Mouse (Mus musculus): ENCODE data around the gene Cd55. TPM values are rescaled to one million over a fixed set of nuclear protein-coding genes. Genes with fewer than 3 reads are reported as not detected.
"Not testable (repeated sequence)": the region's sequence is repeated elsewhere in the genome, so short reads cannot be mapped to it uniquely, and the experiment has no call there.

Cd55 gene
- polyA plus RNA-seq, 1 experiment from 2014 or later = 50.9 TPM

DNA sequence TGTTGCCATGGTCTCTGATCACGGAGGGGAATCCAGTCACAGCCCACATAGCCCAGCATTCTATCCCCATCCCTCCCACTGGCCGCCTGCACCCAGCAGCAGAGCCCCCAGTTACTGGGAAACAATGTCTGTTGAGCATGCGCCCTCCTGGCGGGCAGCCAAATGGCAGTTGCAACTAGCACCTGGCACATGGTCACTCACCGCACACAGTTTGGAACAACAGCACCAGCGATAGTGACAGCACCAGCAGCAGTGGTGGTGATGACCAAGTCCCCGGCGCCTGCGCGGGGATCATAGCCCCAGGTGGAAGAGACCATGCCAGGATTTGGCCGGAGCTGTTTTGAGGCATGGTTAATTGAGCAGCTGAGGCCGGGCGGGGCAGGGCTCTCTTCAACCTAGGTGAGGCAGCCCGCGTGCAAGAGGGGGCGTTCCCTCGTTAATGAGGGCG is 39.9 kb downstream of the Cd55 start, which contains the start of gene Cd55b:
Gene Cd55b (minus strand): TSS at position 346 of the 448 bp plus-strand sequence.
- H3K36me3 ChIP-seq (ENCODE audit: insufficient read depth, low read length) = no peaks in the 10 kb centered on the region
- H3K4me1 ChIP-seq (ENCODE audit: insufficient read depth, low read depth, low read length) = peaks cover 4% of the 10 kb centered on the region; the same call in 1 of the 2 replicates
- H3K9me3 ChIP-seq (ENCODE audit: low read length) = no peaks in the 10 kb centered on the region
- no peak within 1 kb of the TSS for H3K27ac ChIP-seq (ENCODE audit: low read length)
- DNase-seq (ENCODE audit: low spot score) (peak; percentile 27), ATAC-seq (peak; percentile 49; the same call in 1 of the 2 replicates)
- H3K4me3 ChIP-seq (ENCODE audit: low read depth, low read length) = no peak within 1 kb of the TSS
- H3K9ac ChIP-seq (replicated peaks; ENCODE audit: low read depth) = no peak within 1 kb of the TSS
- H3K27me3 ChIP-seq (replicated peaks; ENCODE audit: insufficient read depth, low read length) = no peaks in the 10 kb centered on the region
- no peak for TF ChIP-seq CTCF (IDR thresholded peaks at IDR 0.05)
- no peak for TF ChIP-seq EP300 (IDR thresholded peaks at IDR 0.05)
- WGBS = 38% methylated on average over 17 of the region's 18 CpGs
- H3K4me2 ChIP-seq (replicated peaks; ENCODE audit: low read depth, low read length) = 0 out of 2 replicates have a peak within 1 kb of the TSS, but pooled peaks have one; percentile 14

DNA sequence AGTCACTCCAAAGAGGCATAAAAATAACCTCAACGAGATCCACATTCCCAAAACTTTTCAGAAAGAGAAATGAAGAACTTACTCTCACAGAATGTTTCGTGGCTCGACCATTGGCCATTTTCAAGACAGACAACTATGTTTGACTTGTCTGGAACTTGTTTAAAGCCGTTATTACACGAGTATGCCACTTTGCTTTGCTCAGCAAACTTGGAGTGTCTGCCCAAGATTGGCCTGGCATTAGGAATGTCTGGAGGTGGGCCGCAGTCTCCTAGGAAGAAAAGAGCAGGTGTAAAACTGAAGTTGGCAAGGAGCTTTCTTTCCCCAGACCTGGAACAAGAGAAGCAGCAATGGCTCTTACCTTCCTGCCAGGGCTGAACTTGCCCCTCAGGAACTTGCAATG is 40.5 kb downstream of the Cd55 start:
- H3K27me3 ChIP-seq (replicated peaks; ENCODE audit: insufficient read depth, low read length); H3K4me2 ChIP-seq (replicated peaks; ENCODE audit: low read depth, low read length): not testable (repeated sequence)
- no CpG with 5 or more reads among the region's 6 CpGs for WGBS

DNA sequence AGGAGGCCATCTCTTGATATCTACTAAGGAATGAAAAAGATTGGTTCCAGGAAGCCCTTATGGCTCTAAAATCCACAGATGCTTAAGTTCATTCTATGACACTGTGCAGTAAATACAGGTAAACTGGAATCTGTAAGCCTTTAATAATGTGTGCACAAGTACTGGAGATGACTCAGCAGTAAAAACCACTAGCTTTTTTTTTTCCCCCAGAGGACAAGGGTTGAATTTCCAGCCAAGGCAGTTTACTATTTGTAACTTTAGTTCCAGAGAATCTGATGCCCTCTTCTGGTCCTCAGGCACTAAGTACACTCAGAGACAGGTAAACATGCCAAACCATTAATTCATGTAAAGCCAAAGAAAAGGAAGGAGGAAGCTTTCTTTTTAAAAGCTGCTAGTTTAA is 65.4 kb downstream of the Cd55 start:
- DNase-seq (ENCODE audit: low spot score) = peak; percentile 37
- H3K4me1 ChIP-seq (ENCODE audit: insufficient read depth, low read depth, low read length); H3K27ac ChIP-seq (ENCODE audit: low read length); H3K27me3 ChIP-seq (replicated peaks; ENCODE audit: insufficient read depth, low read length); H3K36me3 ChIP-seq (ENCODE audit: insufficient read depth, low read length); H3K9me3 ChIP-seq (ENCODE audit: low read length); H3K9ac ChIP-seq (replicated peaks; ENCODE audit: low read depth); H3K4me3 ChIP-seq (ENCODE audit: low read depth, low read length); H3K4me2 ChIP-seq (replicated peaks; ENCODE audit: low read depth, low read length): not testable (repeated sequence)
- peak; percentile 14; the same call in 1 of the 2 replicates for ATAC-seq

More for the DNA sequence above, 40.5 kb downstream of the Cd55 start:
- H3K4me3 ChIP-seq (ENCODE audit: low read depth, low read length); H3K9me3 ChIP-seq (ENCODE audit: low read length); H3K4me1 ChIP-seq (ENCODE audit: insufficient read depth, low read depth, low read length); H3K9ac ChIP-seq (replicated peaks; ENCODE audit: low read depth); DNase-seq (ENCODE audit: low spot score); H3K36me3 ChIP-seq (ENCODE audit: insufficient read depth, low read length); H3K27ac ChIP-seq (ENCODE audit: low read length): not testable (repeated sequence)
- 0 out of 2 replicates have a peak, but pooled peaks have one; percentile 26 for ATAC-seq

Other genes starting within 250 kb of the Cd55 start
- gene Cd55b, start 39.7 kb downstream of the Cd55 start, polyA plus RNA-seq (2015; fragmentation: Nextera tagmentation; extraction: Ambion mirVana) = 0.98 and 1.5 TPM in 2 replicates
- not detected in 2 replicates for gene Zp3r, start 166.9 kb upstream of the Cd55 start, polyA plus RNA-seq (2015; fragmentation: Nextera tagmentation; extraction: Ambion mirVana)
- gene C4bp, start 198.9 kb upstream of the Cd55 start, polyA plus RNA-seq (2015; fragmentation: Nextera tagmentation; extraction: Ambion mirVana) = 0.06 and 0.08 TPM in 2 replicates

Data from lung, postnatal 0 days (tissue).